Mouse (Mus musculus): ENCODE results near the gene Pxylp1. TPM values are rescaled to one million over a fixed set of nuclear protein-coding genes. Genes with fewer than 3 reads are reported as not detected.
A peak's percentile ranks its signal among the peaks of the same experiment; 100 is the strongest.
"Not testable (repeated sequence)": the region's sequence is repeated elsewhere in the genome, so short reads cannot be mapped to it uniquely, and the experiment has no call there.

Pxylp1 gene
- 10 to 100 TPM; 15.4 to 16.3 TPM for total RNA-seq (2021)

- no peak for DNase-seq (ENCODE audit: extremely low spot score in 1 of 2, low spot score in 1 of 2)
Observed at GRCm38 (mm10) chr9:96892546-96892945, at the start of gene Pxylp1. Gene Pxylp1, minus strand, starts transcription at chr9:96892669.

- DNase-seq (ENCODE audit: extremely low spot score in 1 of 2, low spot score in 1 of 2): no peak
Observed at GRCm38 (mm10) chr9:96938887-96939286, 46.4 kb upstream of the Pxylp1 start.

GRCm38 (mm10) chr9:96936427-96936826, 44.0 kb upstream of the Pxylp1 start:
- not testable (repeated sequence) for DNase-seq (ENCODE audit: extremely low spot score in 1 of 2, low spot score in 1 of 2)

GRCm38 (mm10) chr9:96935556-96936300, 43.3 kb upstream of the Pxylp1 start:
- DNase-seq (ENCODE audit: extremely low spot score in 1 of 2, low spot score in 1 of 2): no peak

- DNase-seq (ENCODE audit: extremely low spot score in 1 of 2, low spot score in 1 of 2): no peak
Observed at GRCm38 (mm10) chr9:96934816-96935215, 42.3 kb upstream of the Pxylp1 start.

- DNase-seq (ENCODE audit: extremely low spot score in 1 of 2, low spot score in 1 of 2): no peak
Observed at GRCm38 (mm10) chr9:96932751-96933150, 40.3 kb upstream of the Pxylp1 start.

GRCm38 (mm10) chr9:96923577-96924316, 31.3 kb upstream of the Pxylp1 start:
- no peak for DNase-seq (ENCODE audit: extremely low spot score in 1 of 2, low spot score in 1 of 2)

GRCm38 (mm10) chr9:96923119-96923518, 30.6 kb upstream of the Pxylp1 start:
- no peak for DNase-seq (ENCODE audit: extremely low spot score in 1 of 2, low spot score in 1 of 2)

GRCm38 (mm10) chr9:96916620-96917538, 24.4 kb upstream of the Pxylp1 start:
- DNase-seq (ENCODE audit: extremely low spot score in 1 of 2, low spot score in 1 of 2): peak; percentile 98 to 99

GRCm38 (mm10) chr9:96916076-96916475, 23.6 kb upstream of the Pxylp1 start:
- no peak for DNase-seq (ENCODE audit: extremely low spot score in 1 of 2, low spot score in 1 of 2)

GRCm38 (mm10) chr9:96914851-96915250, 22.4 kb upstream of the Pxylp1 start:
- DNase-seq (ENCODE audit: extremely low spot score in 1 of 2, low spot score in 1 of 2): no peak

- DNase-seq (ENCODE audit: extremely low spot score in 1 of 2, low spot score in 1 of 2): no peak
Observed at GRCm38 (mm10) chr9:96914005-96914404, 21.5 kb upstream of the Pxylp1 start.

- no peak for DNase-seq (ENCODE audit: extremely low spot score in 1 of 2, low spot score in 1 of 2)
Observed at GRCm38 (mm10) chr9:96909503-96909902, 17.0 kb upstream of the Pxylp1 start.

GRCm38 (mm10) chr9:96908737-96909136, 16.3 kb upstream of the Pxylp1 start:
- DNase-seq (ENCODE audit: extremely low spot score in 1 of 2, low spot score in 1 of 2): no peak

- DNase-seq (ENCODE audit: extremely low spot score in 1 of 2, low spot score in 1 of 2): no peak
Observed at GRCm38 (mm10) chr9:96904360-96905355, 12.2 kb upstream of the Pxylp1 start.

- no peak for DNase-seq (ENCODE audit: extremely low spot score in 1 of 2, low spot score in 1 of 2)
Observed at GRCm38 (mm10) chr9:96899717-96900116, 7.2 kb upstream of the Pxylp1 start.

- no peak for DNase-seq (ENCODE audit: extremely low spot score in 1 of 2, low spot score in 1 of 2)
Observed at GRCm38 (mm10) chr9:96899004-96899403, 6.5 kb upstream of the Pxylp1 start.

GRCm38 (mm10) chr9:96896690-96897089, 4.2 kb upstream of the Pxylp1 start:
- DNase-seq (ENCODE audit: extremely low spot score in 1 of 2, low spot score in 1 of 2): no peak

GRCm38 (mm10) chr9:96893582-96893981, 1.1 kb upstream of the Pxylp1 start:
- DNase-seq (ENCODE audit: extremely low spot score in 1 of 2, low spot score in 1 of 2): no peak
